Mouse (Mus musculus): ENCODE results near the gene Slc25a33.
"Not testable (repeated sequence)": the region's sequence is repeated elsewhere in the genome, so short reads cannot be mapped to it uniquely, and the experiment has no call there.

Gene Slc25a33

GRCm38 (mm10) chr4:149793156-149794009 is 19.3 kb upstream of the Slc25a33 start:
- no peak for DNase-seq

GRCm38 (mm10) chr4:149792159-149792800 is 18.2 kb upstream of the Slc25a33 start:
- no peak for DNase-seq

GRCm38 (mm10) chr4:149791470-149791869 is 17.4 kb upstream of the Slc25a33 start:
- DNase-seq: no peak

- DNase-seq: no peak
Measured at GRCm38 (mm10) chr4:149790969-149791368, 16.9 kb upstream of the Slc25a33 start.

DNA sequence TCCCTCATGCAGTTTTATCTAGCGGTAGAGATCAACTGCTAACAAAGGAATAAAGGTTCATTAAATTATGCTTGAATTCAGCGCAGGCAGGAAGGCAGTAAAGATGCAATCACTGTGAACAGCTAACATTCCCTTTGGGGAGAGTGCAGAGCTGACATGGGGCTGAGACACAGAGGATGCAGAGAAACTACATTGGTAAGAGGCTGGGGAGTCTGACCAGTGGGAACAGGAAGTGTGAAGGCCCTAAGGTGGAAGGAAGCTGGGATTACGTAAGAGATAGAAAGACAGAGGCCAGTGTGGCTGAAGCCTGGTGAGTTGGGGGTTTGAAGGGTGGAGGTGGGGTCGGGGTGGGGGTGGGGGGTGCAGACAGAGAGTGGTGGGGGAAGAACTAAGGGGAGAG is 16.5 kb upstream of the Slc25a33 start:
- no peak for DNase-seq

GRCm38 (mm10) chr4:149789421-149790194 is 15.5 kb upstream of the Slc25a33 start:
- no peak for DNase-seq

GRCm38 (mm10) chr4:149784901-149785300 is 10.8 kb upstream of the Slc25a33 start:
- DNase-seq: no peak

DNA sequence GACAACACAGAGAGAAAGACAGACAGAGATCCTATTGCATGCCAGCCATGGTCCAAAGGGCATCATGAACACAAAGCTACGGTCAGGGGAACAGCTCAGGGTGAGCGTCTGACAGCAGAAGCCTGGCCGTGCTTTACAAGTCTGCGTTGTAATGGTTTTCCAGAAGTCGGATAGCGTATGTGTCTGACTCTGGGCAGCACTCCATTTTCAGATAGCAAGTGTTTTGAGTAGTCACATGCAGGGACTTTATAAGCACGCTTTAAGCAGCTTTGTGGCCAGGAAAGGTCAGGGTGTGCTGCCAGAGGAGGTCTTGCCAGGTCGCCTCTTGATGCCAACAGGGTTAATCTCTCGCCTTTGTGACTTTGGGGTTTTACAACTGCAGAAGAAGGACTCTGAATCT is 10.3 kb upstream of the Slc25a33 start:
- DNase-seq: no peak

DNA sequence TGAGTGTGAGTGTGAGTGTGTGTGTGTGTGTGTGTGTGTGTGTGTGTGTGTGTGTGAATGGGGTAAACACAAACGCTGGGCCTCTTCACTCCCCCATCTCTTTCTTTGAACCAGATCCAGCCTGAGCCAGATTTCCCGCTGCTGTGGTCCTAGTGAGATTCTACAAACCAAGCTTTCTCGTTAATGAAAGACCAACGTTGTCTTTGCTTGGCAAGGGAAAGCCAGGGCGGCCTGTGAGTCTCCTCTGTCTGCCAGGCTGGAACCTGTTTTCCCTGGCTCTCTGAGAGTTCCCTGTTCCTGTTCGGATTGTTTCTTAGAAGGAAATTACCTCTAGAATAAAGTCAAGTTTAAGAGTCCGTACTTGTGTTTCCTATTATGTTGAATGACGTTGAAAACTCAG is 8.9 kb upstream of the Slc25a33 start:
- DNase-seq: no peak

GRCm38 (mm10) chr4:149780565-149781356 is 6.7 kb upstream of the Slc25a33 start:
- no peak for DNase-seq

GRCm38 (mm10) chr4:149779966-149780365 is 5.9 kb upstream of the Slc25a33 start:
- DNase-seq: no peak

DNA sequence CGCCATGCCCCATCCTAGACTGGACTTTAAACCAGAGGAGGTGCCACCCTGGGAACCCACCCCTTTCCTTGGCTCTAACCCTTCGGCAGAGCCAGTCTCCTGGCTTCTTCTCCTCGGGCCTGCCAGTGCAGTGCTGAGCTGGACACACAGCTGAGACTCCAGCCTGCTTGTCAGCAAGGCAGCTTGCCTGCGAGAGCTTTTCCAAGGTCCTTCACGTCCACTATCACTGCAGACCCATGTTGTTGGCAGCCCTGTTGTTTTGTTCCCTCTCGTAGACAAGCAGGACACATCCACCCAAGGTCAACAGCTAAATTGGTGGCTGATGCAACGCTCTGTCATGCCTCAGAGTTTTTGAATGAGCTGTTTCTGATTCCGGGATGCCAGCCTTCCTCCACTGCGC is 3.0 kb upstream of the Slc25a33 start:
- DNase-seq: no peak

GRCm38 (mm10) chr4:149775760-149776362 is 1.8 kb upstream of the Slc25a33 start:
- DNase-seq: no peak

- DNase-seq: no peak
Measured at GRCm38 (mm10) chr4:149775330-149775729, 1.3 kb upstream of the Slc25a33 start.

- DNase-seq: no peak
Measured at GRCm38 (mm10) chr4:149773408-149774093, 526 bp downstream of the Slc25a33 start.

GRCm38 (mm10) chr4:149772394-149772793 is 1.7 kb downstream of the Slc25a33 start:
- no peak for DNase-seq

- no peak for DNase-seq
Measured at GRCm38 (mm10) chr4:149765201-149765600, 8.9 kb downstream of the Slc25a33 start.

- DNase-seq: no peak
Measured at GRCm38 (mm10) chr4:149763335-149763734, 10.7 kb downstream of the Slc25a33 start.

DNA sequence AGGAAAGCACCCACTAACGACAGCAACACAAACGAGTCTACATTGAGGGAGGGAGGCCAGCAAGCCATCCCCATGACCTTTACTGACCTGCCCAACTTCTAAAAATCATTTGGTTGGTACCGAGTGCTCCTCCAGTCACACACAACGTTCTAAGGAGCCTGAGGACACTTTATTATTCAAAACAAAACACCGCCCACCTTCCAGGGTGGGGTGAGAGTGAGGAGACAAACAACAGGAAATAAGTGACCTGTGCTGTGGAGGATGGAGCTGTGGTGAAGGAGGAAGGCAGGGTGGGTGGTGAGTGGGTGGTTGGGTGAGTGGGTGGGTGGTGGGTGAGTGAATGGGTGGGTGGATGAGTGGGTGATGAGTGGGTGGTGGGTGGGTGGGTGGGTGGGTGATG is 14.6 kb downstream of the Slc25a33 start:
- no peak for DNase-seq

DNA sequence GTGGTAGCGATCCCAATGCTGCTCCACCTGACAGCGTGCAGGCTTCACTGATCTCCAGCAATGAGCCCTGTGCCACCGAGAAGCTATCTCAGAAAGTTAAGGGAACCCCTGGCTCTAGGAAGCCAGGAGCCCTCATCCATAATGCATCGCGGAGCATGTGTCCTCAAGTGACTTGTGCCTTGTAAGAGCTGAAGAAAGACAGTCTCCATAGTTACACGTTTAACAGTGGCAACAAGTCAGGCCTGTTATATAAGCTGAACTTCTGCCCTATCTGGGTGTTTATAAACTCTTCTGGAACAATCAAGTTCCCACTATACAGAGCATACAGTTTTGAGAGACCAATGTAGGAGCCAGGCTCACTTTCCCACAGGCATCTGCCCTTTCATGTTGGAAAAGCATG is 15.7 kb downstream of the Slc25a33 start:
- no peak for DNase-seq

DNA sequence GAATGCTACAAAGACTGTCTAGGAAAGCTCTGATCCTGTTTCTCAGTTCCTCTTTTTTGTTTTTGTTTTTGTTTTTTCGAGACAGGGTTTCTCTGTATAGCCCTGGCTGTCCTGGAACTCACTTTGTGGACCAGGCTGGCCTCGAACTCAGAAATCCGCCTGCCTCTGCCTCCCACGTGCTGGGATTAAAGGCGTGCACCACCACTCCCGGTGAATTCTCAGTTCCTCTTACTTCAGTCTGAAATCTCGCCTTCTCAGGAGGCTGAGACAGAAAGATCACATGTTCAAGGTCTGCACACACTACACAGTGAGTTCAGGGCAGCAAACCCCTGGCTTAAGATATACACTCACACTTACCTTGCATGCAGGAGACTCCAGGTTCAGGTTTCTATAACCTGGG is 17.5 kb downstream of the Slc25a33 start:
- DNase-seq: not testable (repeated sequence)

- no peak for DNase-seq
Measured at GRCm38 (mm10) chr4:149752836-149753235, 21.2 kb downstream of the Slc25a33 start.

Measured in cerebellum, adult 8-10 months (tissue).